Mouse (Mus musculus): ENCODE results near the gene Eif2ak4.

Eif2ak4 gene

GRCm38 (mm10) chr2:118464450-118464849, 76.0 kb downstream of the Eif2ak4 start:
- in situ Hi-C loops (cut with MboI) = no loop called here

GRCm38 (mm10) chr2:118465894-118466293, 77.5 kb downstream of the Eif2ak4 start:
- in situ Hi-C loops (cut with MboI) = no loop called here

DNA sequence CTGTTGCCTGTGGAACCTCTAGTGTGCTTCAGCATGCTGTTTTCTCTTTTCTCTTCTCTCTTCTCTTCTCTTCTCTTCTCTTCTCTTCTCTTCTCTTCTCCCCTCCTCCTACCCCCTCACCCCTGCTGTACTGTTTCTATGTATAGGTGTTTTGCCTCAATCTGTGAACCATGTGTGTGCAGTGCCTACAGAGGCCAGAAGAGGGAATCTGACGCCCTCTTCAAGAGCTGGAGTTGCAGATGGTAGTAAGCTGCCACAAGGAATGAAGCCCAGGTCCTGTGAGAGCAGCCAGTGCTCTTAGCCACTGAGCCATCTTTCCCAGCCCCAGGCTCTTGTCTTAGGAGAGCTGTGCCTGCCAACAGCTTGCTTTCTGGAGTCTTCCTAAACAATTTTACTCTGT, 78.2 kb downstream of the Eif2ak4 start:
- in situ Hi-C loops (cut with MboI) = no loop called here

DNA sequence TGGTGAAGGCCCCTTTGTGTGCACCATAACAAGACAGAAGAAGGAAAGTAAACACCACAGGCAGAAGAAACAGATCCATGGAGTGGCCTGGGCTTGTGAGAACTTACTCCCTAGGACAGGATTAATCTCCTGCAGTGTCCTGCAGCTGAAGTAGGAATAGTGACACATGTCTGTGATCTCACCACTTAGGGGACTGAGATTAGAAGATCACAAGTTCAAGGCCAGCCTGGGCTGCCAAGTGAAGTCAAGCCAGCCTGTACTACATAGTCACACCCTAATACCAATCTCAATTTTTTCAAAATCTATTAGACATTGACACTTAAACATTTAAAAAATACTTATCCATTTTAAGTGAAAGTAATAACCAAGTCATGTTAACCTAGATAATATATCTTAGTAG, 79.9 kb downstream of the Eif2ak4 start:
- in situ Hi-C loops (cut with MboI) = no loop called here

DNA sequence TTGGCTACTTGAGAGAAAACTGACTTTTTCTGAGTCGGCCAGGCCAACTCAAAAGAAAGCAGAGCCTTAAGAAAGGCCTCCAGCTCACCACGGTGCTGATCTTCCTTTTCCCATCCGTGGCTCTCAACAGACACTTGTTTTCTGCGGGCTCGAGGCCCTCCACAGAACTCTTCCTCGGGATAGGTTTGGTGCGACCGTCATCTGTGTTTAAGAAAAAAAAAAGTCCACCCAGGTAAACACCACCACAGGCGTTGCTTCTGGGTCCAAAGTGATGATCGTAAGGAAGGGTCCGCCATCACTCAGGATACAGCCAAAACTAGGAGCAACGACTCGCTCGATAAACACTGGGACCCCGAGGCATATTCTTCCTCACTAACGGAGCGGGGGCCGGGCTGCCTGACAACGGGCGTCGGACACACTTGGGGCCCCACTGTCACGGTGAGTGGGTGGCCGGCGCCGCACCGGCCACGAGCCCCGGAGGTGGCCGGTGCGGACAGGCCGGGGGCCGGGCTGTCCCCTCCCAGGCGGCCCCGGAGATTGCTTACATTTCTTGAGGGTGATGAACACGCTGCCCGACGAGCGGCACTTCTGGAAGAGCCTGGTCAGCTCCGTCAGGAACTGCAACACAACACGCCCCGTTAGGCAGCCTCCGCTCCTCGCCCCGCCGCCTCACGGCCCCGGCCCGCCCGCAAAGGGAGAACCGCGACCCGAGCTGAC, 90.6 kb downstream of the Eif2ak4 start:
- in situ Hi-C loops (cut with MboI) = loop anchor here (25.0 kb wide), 1 partner anchor 408 kb away; no protein-coding TSS in a partner anchor

GRCm38 (mm10) chr2:118479550-118479909, 91.1 kb downstream of the Eif2ak4 start, which contains the start of gene Srp14:
Srp14 (minus strand) TSS chr2:118479711.
- in situ Hi-C loops (cut with MboI) = loop anchor here (25.0 kb wide), 1 partner anchor 408 kb away; no protein-coding TSS in a partner anchor

DNA sequence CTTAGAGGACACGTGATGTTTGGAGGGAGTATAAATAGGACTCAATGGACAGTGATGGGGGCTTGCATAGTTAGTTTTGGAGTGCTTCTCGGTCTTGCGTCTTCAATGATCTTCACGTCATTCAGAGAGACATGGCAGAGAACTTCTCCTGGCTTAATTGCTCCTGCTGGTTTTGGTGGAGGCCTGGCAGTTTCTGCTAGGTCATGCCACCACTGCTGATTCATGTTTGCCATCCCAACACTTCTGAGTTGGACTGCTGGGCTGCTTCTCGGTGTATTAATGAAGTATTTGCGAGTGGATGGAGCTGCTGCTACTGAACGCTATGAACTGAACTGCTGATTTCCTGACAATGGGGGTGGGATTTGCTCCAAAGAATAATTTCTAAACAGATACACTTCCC, 92.5 kb downstream of the Eif2ak4 start:
- in situ Hi-C loops (cut with MboI) = loop anchor here (10.0 to 25.0 kb wide), 2 partner anchors 274 to 406 kb away; no protein-coding TSS in a partner anchor

- in situ Hi-C loops (cut with MboI) = loop anchor here (10.0 to 25.0 kb wide), 2 partner anchors 272 to 404 kb away; no protein-coding TSS in a partner anchor
Observed at GRCm38 (mm10) chr2:118483032-118483431, 94.6 kb downstream of the Eif2ak4 start.

DNA sequence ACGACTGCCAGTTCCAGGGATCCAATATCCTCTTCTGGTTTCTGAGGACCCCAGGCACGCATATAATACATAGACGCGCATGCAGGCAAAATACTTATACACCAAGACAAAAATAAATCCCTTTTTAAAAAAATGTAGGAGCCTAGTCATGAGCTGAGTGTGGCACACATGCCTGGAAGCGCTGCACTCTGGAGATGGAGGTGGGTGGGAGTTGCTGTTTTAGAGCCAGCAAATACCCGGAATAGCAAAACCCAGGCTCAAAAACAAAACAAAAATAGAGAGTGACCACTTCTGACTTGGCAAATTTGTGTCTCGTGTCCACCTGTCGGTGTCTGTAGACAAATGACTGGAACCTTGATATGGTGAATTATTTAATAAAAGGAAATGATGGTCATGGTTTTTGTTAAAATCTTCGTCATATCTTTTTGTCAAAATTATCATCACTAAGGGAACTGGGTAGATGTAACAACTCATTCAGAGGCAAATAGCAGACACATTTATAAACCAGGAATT, 96.0 kb downstream of the Eif2ak4 start:
- in situ Hi-C loops (cut with MboI) = loop anchor here (10.0 to 25.0 kb wide), 2 partner anchors 270 to 403 kb away; no protein-coding TSS in a partner anchor

- in situ Hi-C loops (cut with MboI) = loop anchor here (5.0 to 25.0 kb wide), 4 partner anchors 67 to 402 kb away; no protein-coding TSS in a partner anchor
Observed at GRCm38 (mm10) chr2:118485415-118485814, 97.0 kb downstream of the Eif2ak4 start.

GRCm38 (mm10) chr2:118486933-118487332, 98.5 kb downstream of the Eif2ak4 start:
- in situ Hi-C loops (cut with MboI) = loop anchor here (5.0 to 25.0 kb wide), 4 partner anchors 65 to 400 kb away; no protein-coding TSS in a partner anchor

DNA sequence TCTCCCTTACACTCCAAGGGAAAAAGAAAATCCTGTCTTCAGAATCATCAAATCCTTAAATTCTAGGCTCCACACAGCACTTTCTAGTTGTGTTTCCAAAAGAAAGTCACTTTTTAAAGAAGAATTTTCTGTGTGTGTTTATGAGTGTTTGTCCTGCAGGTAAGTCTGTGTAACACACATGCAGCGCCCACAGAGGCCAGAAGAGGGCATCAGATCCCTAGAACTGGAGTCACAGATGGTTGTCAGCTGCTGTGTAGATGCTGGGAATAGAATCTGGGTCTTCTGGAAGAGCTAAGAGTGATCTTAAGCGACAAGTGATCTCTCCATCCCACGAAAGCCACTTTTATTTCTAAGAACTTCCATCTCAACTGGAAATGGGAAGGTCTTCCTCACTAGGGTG, 99.4 kb downstream of the Eif2ak4 start:
- in situ Hi-C loops (cut with MboI) = loop anchor here (5.0 to 25.0 kb wide), 4 partner anchors 64 to 399 kb away; no protein-coding TSS in a partner anchor

- in situ Hi-C loops (cut with MboI) = loop anchor here (25.0 kb wide), 1 partner anchor 397 kb away; no protein-coding TSS in a partner anchor
Observed at GRCm38 (mm10) chr2:118490241-118491091, 102.0 kb downstream of the Eif2ak4 start.

- in situ Hi-C loops (cut with MboI) = loop anchor here (25.0 kb wide), 1 partner anchor 396 kb away; no protein-coding TSS in a partner anchor
Observed at GRCm38 (mm10) chr2:118491281-118491731, 102.9 kb downstream of the Eif2ak4 start.

DNA sequence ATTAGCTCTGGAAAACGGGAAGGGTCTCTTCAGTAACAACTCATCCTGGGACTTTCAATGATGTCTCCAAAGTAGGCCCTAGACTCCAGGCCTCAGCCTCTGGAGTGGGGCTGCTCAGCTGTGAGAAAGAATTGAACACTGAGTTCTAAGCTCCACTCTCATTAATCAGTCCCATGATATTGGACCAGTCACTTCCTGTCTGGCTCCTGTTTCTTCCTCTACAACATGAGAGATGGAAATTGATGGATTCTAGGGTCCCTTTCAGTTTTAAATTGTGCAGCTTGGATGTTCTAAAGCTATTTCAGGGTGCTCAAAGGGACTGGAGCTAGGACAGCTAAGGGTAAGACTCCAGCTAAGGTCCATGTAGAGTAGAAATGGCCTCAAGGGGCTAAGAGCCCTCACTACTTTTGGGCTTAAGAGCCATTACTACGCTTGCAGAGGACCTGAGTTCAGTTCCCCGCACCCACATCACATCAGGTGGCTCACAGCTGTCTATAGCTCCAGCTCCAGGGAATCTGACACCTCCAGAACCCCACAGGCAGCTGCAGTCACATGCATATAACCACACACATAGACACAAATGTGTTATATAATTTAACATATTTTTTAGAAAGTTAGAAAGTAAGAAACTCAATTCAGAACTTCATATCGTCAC, 103.5 kb downstream of the Eif2ak4 start:
- in situ Hi-C loops (cut with MboI) = loop anchor here (25.0 kb wide), 1 partner anchor 395 kb away; no protein-coding TSS in a partner anchor

DNA sequence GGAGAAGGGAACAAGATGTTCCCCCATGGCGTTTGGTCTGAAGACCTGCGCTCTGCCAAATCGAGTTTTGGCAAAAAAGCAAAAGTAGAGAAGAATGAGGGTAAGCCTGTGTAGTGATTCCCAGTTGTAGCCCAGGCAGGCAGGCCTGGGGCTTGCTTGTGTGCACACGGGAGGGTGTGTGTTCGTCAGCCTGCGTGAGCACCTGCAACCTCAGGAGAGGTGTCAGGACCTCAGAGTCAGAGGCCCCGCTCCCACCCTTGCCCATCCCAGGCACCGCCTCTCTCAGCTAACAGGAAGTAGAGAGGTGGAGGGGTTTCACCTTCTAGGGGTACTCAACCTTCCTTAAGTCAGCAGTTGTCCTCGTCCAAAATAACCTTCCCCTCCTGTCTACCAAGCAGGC, 106.6 kb downstream of the Eif2ak4 start:
- in situ Hi-C loops (cut with MboI) = loop anchor here (25.0 kb wide), 1 partner anchor 392 kb away; no protein-coding TSS in a partner anchor

GRCm38 (mm10) chr2:118497890-118498289, 109.5 kb downstream of the Eif2ak4 start:
- in situ Hi-C loops (cut with MboI) = loop anchor here (25.0 kb wide), 1 partner anchor 389 kb away; no protein-coding TSS in a partner anchor

GRCm38 (mm10) chr2:118498476-118498875, 110.1 kb downstream of the Eif2ak4 start:
- in situ Hi-C loops (cut with MboI) = loop anchor here (25.0 kb wide), 1 partner anchor 389 kb away; no protein-coding TSS in a partner anchor

DNA sequence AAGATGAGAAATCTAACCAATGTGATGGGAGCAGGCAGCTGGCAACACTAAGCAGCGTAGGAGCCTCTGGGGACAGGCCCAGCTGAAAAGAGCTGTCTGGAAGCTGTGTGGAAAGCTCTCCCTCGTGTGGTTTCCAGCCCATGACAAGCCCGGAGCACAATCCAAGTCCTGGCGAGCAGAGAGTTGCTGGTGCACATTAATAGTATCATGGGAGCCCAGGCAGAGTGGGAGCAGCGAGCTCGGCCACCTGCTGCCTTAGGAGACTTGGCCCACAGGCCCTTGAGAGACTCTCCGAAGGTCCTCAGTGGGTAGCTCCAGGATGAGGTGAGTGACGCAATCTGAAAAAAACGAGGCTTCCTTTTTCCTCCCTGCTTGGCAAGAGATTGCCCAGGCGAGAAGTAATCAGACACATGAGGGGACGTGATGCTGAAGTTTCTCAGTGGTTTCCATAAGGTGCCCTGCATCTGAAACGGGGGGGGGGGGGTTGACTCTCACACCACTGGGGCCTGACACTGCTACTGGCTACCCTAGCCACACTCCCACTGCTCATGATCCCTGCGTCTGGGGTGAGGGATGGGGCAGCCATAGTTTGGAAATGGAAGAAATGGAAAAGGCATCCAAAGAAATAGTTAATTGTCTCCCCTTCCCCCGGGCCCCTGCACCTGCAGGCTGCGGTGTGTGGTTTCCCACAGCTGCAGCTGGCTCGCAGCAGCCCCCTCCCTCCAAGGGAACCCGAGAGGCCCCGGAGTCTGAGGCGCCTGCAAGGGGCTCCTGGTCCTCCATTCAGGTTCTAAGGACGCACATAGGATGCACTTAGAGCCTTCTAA, 110.9 kb downstream of the Eif2ak4 start:
- in situ Hi-C loops (cut with MboI) = loop anchor here (25.0 kb wide), 1 partner anchor 388 kb away; no protein-coding TSS in a partner anchor

GRCm38 (mm10) chr2:118500191-118500590, 111.8 kb downstream of the Eif2ak4 start:
- in situ Hi-C loops (cut with MboI) = no loop called here
